Mouse (Mus musculus): ENCODE results near the gene 1700017B05Rik. TPM values are rescaled to one million over a fixed set of nuclear protein-coding genes. Genes with fewer than 3 reads are reported as not detected.

1700017B05Rik gene
- 16.6 TPM for polyA plus RNA-seq (2017; shearing (Covaris generic))

GRCm38 (mm10) chr9:57261913-57262794 lies at the start of gene 1700017B05Rik:
Gene 1700017B05Rik, minus strand, starts transcription at chr9:57262612.

GRCm38 (mm10) chr9:57236256-57236655 lies 26.2 kb downstream of the 1700017B05Rik start, which contains the start of gene Trcg1:
Gene Trcg1, plus strand, starts transcription at chr9:57236556.

Other genes starting within 250 kb of the 1700017B05Rik start
- gene Sin3a, start 190.6 kb downstream of the 1700017B05Rik start, polyA plus RNA-seq (2017; shearing (Covaris generic)), result 30.3 TPM
- 92.2 TPM for gene Man2c1, start 131.9 kb downstream of the 1700017B05Rik start, polyA plus RNA-seq (2017; shearing (Covaris generic))
- 72.0 TPM for gene Neil1, start 114.3 kb downstream of the 1700017B05Rik start, polyA plus RNA-seq (2017; shearing (Covaris generic))
- gene Commd4, start 104.3 kb downstream of the 1700017B05Rik start, polyA plus RNA-seq (2017; shearing (Covaris generic)), result 165 TPM
- not detected for gene Trcg1, start 26.1 kb downstream of the 1700017B05Rik start, polyA plus RNA-seq (2017; shearing (Covaris generic))
- 87.5 TPM for gene Ppcdc, start 177.5 kb upstream of the 1700017B05Rik start, polyA plus RNA-seq (2017; shearing (Covaris generic))
- gene Scamp5, start 205.4 kb upstream of the 1700017B05Rik start, polyA plus RNA-seq (2017; shearing (Covaris generic)), result not detected
- gene Rpp25, start 241.4 kb upstream of the 1700017B05Rik start, polyA plus RNA-seq (2017; shearing (Covaris generic)), result not detected